Mouse (Mus musculus) megakaryocyte, adult 5-6 weeks (primary cell): Measurements from ENCODE around the gene Large2. TPM values are rescaled to one million over a fixed set of nuclear protein-coding genes. Genes with fewer than 3 reads are reported as not detected.
A peak's percentile ranks its signal among the peaks of the same experiment; 100 is the strongest.

Experiments
- ATAC-seq: 2 replicates; pipeline ENCODE4 v1.8.0; 2016; ENCODE audit warnings: mild to moderate bottlenecking, inconsistent platforms; ENCODE audit not compliant: poor library complexity, severe bottlenecking
- total RNA-seq, 2 experiments: library from RNA; stranded (forward) in 1 of 2; stranded (reverse) in 1 of 2; fragments of 153-499, 151-499 nt in 1 of 2; fragments of 221-1000, 200-1000 nt in 1 of 2; gene quantifications; 2 replicates each; pipeline versions ENCODE4 v1.2.3 to v1.2.4; 2015 to 2017

Large2 gene
- total RNA-seq, 2 experiments from 2014 or later, result not detected

- ATAC-seq, result no peak
Measured at GRCm38 (mm10) chr2:92331871-92332270, 42.8 kb downstream of the Large2 start.

GRCm38 (mm10) chr2:92331410-92331809 lies 43.3 kb downstream of the Large2 start:
- ATAC-seq, result no peak

- ATAC-seq, result peak; percentile 51; the same call in 1 of the 2 replicates
Measured at GRCm38 (mm10) chr2:92330840-92331239, 43.8 kb downstream of the Large2 start.

GRCm38 (mm10) chr2:92328206-92328605 lies 46.5 kb downstream of the Large2 start:
- no peak for ATAC-seq

- ATAC-seq, result no peak
Measured at GRCm38 (mm10) chr2:92327601-92328000, 47.1 kb downstream of the Large2 start.

GRCm38 (mm10) chr2:92326221-92326620 lies 48.4 kb downstream of the Large2 start:
- ATAC-seq, result no peak

- ATAC-seq, result no peak
Measured at GRCm38 (mm10) chr2:92325676-92326075, 49.0 kb downstream of the Large2 start.

- 0 out of 2 replicates have a peak, but pooled peaks have one; percentile 38 for ATAC-seq
Measured at GRCm38 (mm10) chr2:92322669-92323068, 52.0 kb downstream of the Large2 start.

GRCm38 (mm10) chr2:92317228-92317627 lies 57.4 kb downstream of the Large2 start:
- no peak for ATAC-seq

- ATAC-seq, result 0 out of 2 replicates have a peak, but pooled peaks have one; percentile 45
Measured at GRCm38 (mm10) chr2:92316652-92317051, 58.0 kb downstream of the Large2 start.

Other genes with a start within 250 kb of the Large2 start
- gene Pex16, start 193 bp downstream of the Large2 start, total RNA-seq (2015), result 13.8 and 18.1 TPM in 2 replicates
- 7.4 and 17.4 TPM in 2 replicates for gene Pex16, start 193 bp downstream of the Large2 start, total RNA-seq (2017)
- gene 1700029I15Rik, start 7.7 kb upstream of the Large2 start, total RNA-seq (2015), result 2.6 and 3.5 TPM in 2 replicates
- gene 1700029I15Rik, start 7.7 kb upstream of the Large2 start, total RNA-seq (2017), result 1.5 and 3.1 TPM in 2 replicates
- not detected in 2 replicates for gene Mapk8ip1, start 26.4 kb upstream of the Large2 start, total RNA-seq (2015)
- gene Mapk8ip1, start 26.4 kb upstream of the Large2 start, total RNA-seq (2017), result 0.04 TPM in 1 of 2 replicates, not detected in the other
- gene Cry2, start 59.2 kb upstream of the Large2 start, total RNA-seq (2015), result 3.5 and 4.1 TPM in 2 replicates
- gene Cry2, start 59.2 kb upstream of the Large2 start, total RNA-seq (2017), result 3.2 and 4.3 TPM in 2 replicates
- gene Slc35c1, start 85.7 kb upstream of the Large2 start, total RNA-seq (2015), result 82.5 and 84.8 TPM in 2 replicates
- gene Slc35c1, start 85.7 kb upstream of the Large2 start, total RNA-seq (2017), result 28.7 and 42.0 TPM in 2 replicates
- gene Chst1, start 224.8 kb upstream of the Large2 start, total RNA-seq (2015), result 0.91 and 1.3 TPM in 2 replicates
- 1.0 and 1.1 TPM in 2 replicates for gene Chst1, start 224.8 kb upstream of the Large2 start, total RNA-seq (2017)